Mouse (Mus musculus) skeletal muscle tissue, postnatal 0 days (tissue): ENCODE measurements around the gene Msantd4. TPM values are rescaled to one million over a fixed set of nuclear protein-coding genes. Genes with fewer than 3 reads are reported as not detected.

Experiments used
- microRNA-seq, 2 experiments: library from miRNA; unstranded; fragments of <30 nt; microRNA quantifications; one replicate each; pipeline ENCODE4; 2016
- polyA plus RNA-seq: library from polyadenylated mRNA; unstranded; fragments of >200 nt; fragmentation: Nextera tagmentation; extraction: Ambion mirVana; gene quantifications from 2 replicates; pipeline ENCODE4 v1.2.1, GENCODE M21; 2015

Msantd4 gene
- polyA plus RNA-seq = 22.7 and 24.3 TPM in 2 replicates

GRCm38 (mm10) chr9:4375828-4376639 lies at the start of gene Msantd4:
Msantd4 (plus strand) TSS chr9:4376562.

Small RNA genes within 50 kb of the gene (microRNA-seq; reads per million reads assigned to microRNA genes)
- 0 reads per million in 2 experiments for gene Gm23992

Other genes with a start within 250 kb of the Msantd4 start
- gene Aasdhppt, start 67.1 kb upstream of the Msantd4 start, polyA plus RNA-seq = 23.9 and 24.8 TPM in 2 replicates
- 7.6 and 8.0 TPM in 2 replicates for gene Kbtbd3, start 66.7 kb upstream of the Msantd4 start, polyA plus RNA-seq